22 mouse cellular contexts compared by ENCODE assay signal in the genomic region with DNA sequence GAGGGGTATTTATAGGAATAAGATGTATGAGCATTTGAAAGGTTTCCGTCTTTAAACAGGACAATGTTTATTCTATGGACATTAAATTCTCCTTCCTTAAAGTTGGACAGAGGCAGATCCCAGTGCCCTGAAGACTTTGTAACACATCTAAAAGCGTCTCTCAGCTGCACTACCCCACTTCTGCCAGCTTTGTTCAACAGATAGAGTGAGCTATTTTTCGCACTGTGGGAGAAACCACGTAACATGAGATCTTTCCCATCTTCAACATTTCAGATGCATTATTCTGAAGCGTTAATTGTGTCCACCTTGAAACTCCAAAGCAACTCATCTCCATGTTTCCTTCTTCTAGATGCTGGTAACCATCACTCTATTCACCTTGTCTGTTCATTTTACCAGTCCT.
"Had no signal": no experiment of that assay in that cellular context is flagged by ENCODE, and none has a peak within 500 bp of the region (broad histone marks: within the 10 kb centered on the region; RNA-seq: fewer than 3 reads in every experiment).

No protein-coding gene starts in this region.

- DNase-seq: gastrocnemius, adult 2 months; gastrocnemius, postnatal 10 days; gastrocnemius, postnatal 25 days; heart, adult 18-20 months; heart, postnatal 10 days; kidney, adult 18-20 months; kidney, adult 8-10 months; kidney, postnatal 10 days; kidney, postnatal 25 days; kidney, postnatal 4 days; layer of hippocampus, adult 9-11 months; liver; liver, embryonic 13.5 days; liver, postnatal 0 days had no signal

- H3K27ac ChIP-seq: gastrocnemius, adult 2 months; heart, embryonic 10.5 days; hindbrain, embryonic 13.5 days; hindbrain, embryonic 15.5 days; hindbrain, postnatal 0 days; limb, embryonic 10.5 days; limb, embryonic 12.5 days; liver, embryonic 13.5 days; liver, embryonic 15.5 days had no signal

- H3K4me3 ChIP-seq: gastrocnemius, adult 2 months; heart, embryonic 10.5 days; heart, embryonic 12.5 days; hindbrain, embryonic 13.5 days; hindbrain, embryonic 15.5 days; limb, embryonic 10.5 days; limb, embryonic 12.5 days; liver, embryonic 13.5 days; liver, embryonic 15.5 days had no signal
